Mouse (Mus musculus): ENCODE measurements at regions not wholly inside any gene's neighbourhood (a gene's known extent, or its start where the extent isn't known, plus 50 kb on each side); places are given as distances from the start of the nearest gene placed in this dataset.
A peak's percentile ranks its signal among the peaks of the same experiment; 100 is the strongest.

- no peak overlapping the region for H3K9ac ChIP-seq (ENCODE audit: low read depth, low read length)
- H3K27ac ChIP-seq (ENCODE audit: low read depth, low read length), result no peak overlapping the region
- peaks cover 17% of the 10 kb centered on the region; the same call in 1 of the 2 replicates for H3K27me3 ChIP-seq (ENCODE audit: control insufficient read depth, insufficient read depth, low read length)
- H3K9me3 ChIP-seq (ENCODE audit: control insufficient read depth, low read length), result no peaks in the 10 kb centered on the region
- H3K4me3 ChIP-seq (ENCODE audit: low read length), result no peak overlapping the region
- ATAC-seq (ENCODE audit: low FRiP score, low TSS enrichment), result no peak
- H3K4me2 ChIP-seq (replicated peaks; ENCODE audit: low read depth, low read length), result no peak overlapping the region
- WGBS, result 60% methylated on average over 14 of the region's 14 CpGs
- no peaks in the 10 kb centered on the region for H3K36me3 ChIP-seq (ENCODE audit: control insufficient read depth, insufficient read depth, low read length)
- no peaks in the 10 kb centered on the region for H3K4me1 ChIP-seq (ENCODE audit: control insufficient read depth, insufficient read depth, low read length)
Measured at GRCm38 (mm10) chr13:72346944-72347586, 281.6 kb upstream of the Irx2 start.

- H3K4me1 ChIP-seq (ENCODE audit: control insufficient read depth, insufficient read depth, low read length), result no peaks in the 10 kb centered on the region
- no peaks in the 10 kb centered on the region for H3K9me3 ChIP-seq (ENCODE audit: control insufficient read depth, low read length)
- H3K27me3 ChIP-seq (ENCODE audit: control insufficient read depth, insufficient read depth, low read length), result 0 out of 2 replicates have a peak, but pooled peaks cover under 1% of the 10 kb centered on the region
- H3K4me2 ChIP-seq (replicated peaks; ENCODE audit: low read depth, low read length), result no peak overlapping the region
- no peak overlapping the region for H3K9ac ChIP-seq (ENCODE audit: low read depth, low read length)
- 64% methylated on average over 18 of the region's 18 CpGs for WGBS
- ATAC-seq (ENCODE audit: low FRiP score, low TSS enrichment), result no peak
- H3K27ac ChIP-seq (ENCODE audit: low read depth, low read length), result no peak overlapping the region
- no peaks in the 10 kb centered on the region for H3K36me3 ChIP-seq (ENCODE audit: control insufficient read depth, insufficient read depth, low read length)
- H3K4me3 ChIP-seq (ENCODE audit: low read length), result no peak overlapping the region
Measured at GRCm38 (mm10) chr13:72352641-72353181, 275.9 kb upstream of the Irx2 start.

- no peaks in the 10 kb centered on the region for H3K4me1 ChIP-seq (ENCODE audit: control insufficient read depth, insufficient read depth, low read length)
- WGBS, result 89% methylated on average over 1 of the region's 1 CpGs
- H3K27me3 ChIP-seq (ENCODE audit: control insufficient read depth, insufficient read depth, low read length), result peaks cover 7% of the 10 kb centered on the region; the same call in 1 of the 2 replicates
- H3K4me2 ChIP-seq (replicated peaks; ENCODE audit: low read depth, low read length), result no peak overlapping the region
- H3K4me3 ChIP-seq (ENCODE audit: low read length), result no peak overlapping the region
- no peak for ATAC-seq (ENCODE audit: low FRiP score, low TSS enrichment)
- no peak overlapping the region for H3K9ac ChIP-seq (ENCODE audit: low read depth, low read length)
- no peaks in the 10 kb centered on the region for H3K36me3 ChIP-seq (ENCODE audit: control insufficient read depth, insufficient read depth, low read length)
- no peaks in the 10 kb centered on the region for H3K9me3 ChIP-seq (ENCODE audit: control insufficient read depth, low read length)
- no peak overlapping the region for H3K27ac ChIP-seq (ENCODE audit: low read depth, low read length)
Measured at GRCm38 (mm10) chr13:72355297-72355696, 273.3 kb upstream of the Irx2 start.

GRCm38 (mm10) chr13:72355821-72356220 lies 272.8 kb upstream of the Irx2 start:
- no peak overlapping the region for H3K4me3 ChIP-seq (ENCODE audit: low read length)
- no peak overlapping the region for H3K27ac ChIP-seq (ENCODE audit: low read depth, low read length)
- WGBS, result 58% methylated on average over 3 of the region's 3 CpGs
- H3K4me2 ChIP-seq (replicated peaks; ENCODE audit: low read depth, low read length), result no peak overlapping the region
- no peak; the same call in 1 of the 2 replicates for ATAC-seq (ENCODE audit: low FRiP score, low TSS enrichment)
- H3K36me3 ChIP-seq (ENCODE audit: control insufficient read depth, insufficient read depth, low read length), result no peaks in the 10 kb centered on the region
- H3K9me3 ChIP-seq (ENCODE audit: control insufficient read depth, low read length), result no peaks in the 10 kb centered on the region
- H3K27me3 ChIP-seq (ENCODE audit: control insufficient read depth, insufficient read depth, low read length), result peaks cover 7% of the 10 kb centered on the region; the same call in 1 of the 2 replicates
- no peaks in the 10 kb centered on the region for H3K4me1 ChIP-seq (ENCODE audit: control insufficient read depth, insufficient read depth, low read length)
- H3K9ac ChIP-seq (ENCODE audit: low read depth, low read length), result no peak overlapping the region

- Histone ChIP-seq H3K27me3 (ENCODE audit: control insufficient read depth, insufficient read depth, low read length) (peaks cover 7% of the 10 kb centered on the region; the same call in 1 of the 2 replicates), H3K9ac (ENCODE audit: low read depth, low read length) (no peak overlapping the region), H3K4me3 (ENCODE audit: low read length) (no peak overlapping the region), H3K4me1 (ENCODE audit: control insufficient read depth, insufficient read depth, low read length) (no peaks in the 10 kb centered on the region), H3K4me2 (replicated peaks; ENCODE audit: low read depth, low read length) (no peak overlapping the region), H3K9me3 (ENCODE audit: control insufficient read depth, low read length) (no peaks in the 10 kb centered on the region), H3K27ac (ENCODE audit: low read depth, low read length) (no peak overlapping the region), H3K36me3 (ENCODE audit: control insufficient read depth, insufficient read depth, low read length) (no peaks in the 10 kb centered on the region)
- ATAC-seq (ENCODE audit: low FRiP score, low TSS enrichment), result no peak
- WGBS, result 36% methylated on average over 8 of the region's 8 CpGs
Measured at GRCm38 (mm10) chr13:72358243-72358904, 270.2 kb upstream of the Irx2 start.

- Histone ChIP-seq H3K9ac (ENCODE audit: low read depth, low read length) (0 out of 2 replicates have a peak overlapping the region, but pooled peaks have one; percentile 0), H3K27me3 (ENCODE audit: control insufficient read depth, insufficient read depth, low read length) (peaks cover 6% of the 10 kb centered on the region; the same call in 1 of the 2 replicates), H3K9me3 (ENCODE audit: control insufficient read depth, low read length) (no peaks in the 10 kb centered on the region), H3K36me3 (ENCODE audit: control insufficient read depth, insufficient read depth, low read length) (no peaks in the 10 kb centered on the region), H3K27ac (ENCODE audit: low read depth, low read length) (no peak overlapping the region), H3K4me1 (ENCODE audit: control insufficient read depth, insufficient read depth, low read length) (peaks cover 14% of the 10 kb centered on the region), H3K4me3 (ENCODE audit: low read length) (peak overlapping the region; percentile 18; the same call in 1 of the 2 replicates), H3K4me2 (replicated peaks; ENCODE audit: low read depth, low read length) (peak overlapping the region; percentile 40)
- peak; percentile 90 for ATAC-seq (ENCODE audit: low FRiP score, low TSS enrichment)
- 2% methylated on average over 23 of the region's 24 CpGs for WGBS
Measured at GRCm38 (mm10) chr13:72365534-72366271, 262.9 kb upstream of the Irx2 start.

GRCm38 (mm10) chr13:72366281-72366680 lies 262.3 kb upstream of the Irx2 start:
- 13% methylated on average over 11 of the region's 11 CpGs for WGBS
- peak overlapping the region; percentile 18; the same call in 1 of the 2 replicates for H3K4me3 ChIP-seq (ENCODE audit: low read length)
- H3K9ac ChIP-seq (ENCODE audit: low read depth, low read length), result no peak overlapping the region
- ATAC-seq (ENCODE audit: low FRiP score, low TSS enrichment), result no peak
- H3K27me3 ChIP-seq (ENCODE audit: control insufficient read depth, insufficient read depth, low read length), result peaks cover 6% of the 10 kb centered on the region; the same call in 1 of the 2 replicates
- no peaks in the 10 kb centered on the region for H3K36me3 ChIP-seq (ENCODE audit: control insufficient read depth, insufficient read depth, low read length)
- peaks cover 14% of the 10 kb centered on the region for H3K4me1 ChIP-seq (ENCODE audit: control insufficient read depth, insufficient read depth, low read length)
- peak overlapping the region; percentile 40 for H3K4me2 ChIP-seq (replicated peaks; ENCODE audit: low read depth, low read length)
- no peak overlapping the region for H3K27ac ChIP-seq (ENCODE audit: low read depth, low read length)
- no peaks in the 10 kb centered on the region for H3K9me3 ChIP-seq (ENCODE audit: control insufficient read depth, low read length)

GRCm38 (mm10) chr13:72370131-72370530 lies 258.5 kb upstream of the Irx2 start:
- H3K9ac ChIP-seq (ENCODE audit: low read depth, low read length), result no peak overlapping the region
- no peak overlapping the region for H3K4me2 ChIP-seq (replicated peaks; ENCODE audit: low read depth, low read length)
- H3K4me1 ChIP-seq (ENCODE audit: control insufficient read depth, insufficient read depth, low read length), result peaks cover 14% of the 10 kb centered on the region
- 82% methylated on average over 1 of the region's 1 CpGs for WGBS
- peaks cover 3% of the 10 kb centered on the region for H3K27me3 ChIP-seq (ENCODE audit: control insufficient read depth, insufficient read depth, low read length)
- H3K36me3 ChIP-seq (ENCODE audit: control insufficient read depth, insufficient read depth, low read length), result no peaks in the 10 kb centered on the region
- H3K27ac ChIP-seq (ENCODE audit: low read depth, low read length), result no peak overlapping the region
- no peaks in the 10 kb centered on the region for H3K9me3 ChIP-seq (ENCODE audit: control insufficient read depth, low read length)
- ATAC-seq (ENCODE audit: low FRiP score, low TSS enrichment), result no peak
- no peak overlapping the region for H3K4me3 ChIP-seq (ENCODE audit: low read length)

Data from kidney, embryonic 14.5 days (tissue).